Mouse (Mus musculus): Measurements from ENCODE around the gene Chmp6.
A peak's percentile ranks its signal among the peaks of the same experiment; 100 is the strongest.

Chmp6 gene

GRCm38 (mm10) chr11:119939073-119939710, 26.0 kb downstream of the Chmp6 start:
- DNase-seq, result peak; percentile 74 to 83

- peak in 1 of 2 experiments; percentile 54 for DNase-seq
These were observed 26.5 kb downstream of the Chmp6 start for GRCm38 (mm10) chr11:119939711-119940106.

- no peak for DNase-seq
These were observed 26.9 kb downstream of the Chmp6 start for GRCm38 (mm10) chr11:119940142-119940541.

GRCm38 (mm10) chr11:119941794-119942193, 28.6 kb downstream of the Chmp6 start:
- no peak for DNase-seq

GRCm38 (mm10) chr11:119942201-119942726, 29.0 kb downstream of the Chmp6 start:
- peak; percentile 65 to 70 for DNase-seq

- DNase-seq, result peak; percentile 98
These were observed 29.6 kb downstream of the Chmp6 start, which contains the start of gene Baiap2 for GRCm38 (mm10) chr11:119942727-119943427. Baiap2 (plus strand) TSS chr11:119942763.

- DNase-seq, result peak in 1 of 2 experiments; percentile 51
These were observed 30.3 kb downstream of the Chmp6 start for GRCm38 (mm10) chr11:119943428-119943988.

GRCm38 (mm10) chr11:119945343-119945742, 32.1 kb downstream of the Chmp6 start:
- peak; percentile 50 to 66 for DNase-seq

GRCm38 (mm10) chr11:119947426-119947825, 34.2 kb downstream of the Chmp6 start:
- DNase-seq, result no peak

- DNase-seq, result no peak
These were observed 34.7 kb downstream of the Chmp6 start for GRCm38 (mm10) chr11:119947897-119948296.

GRCm38 (mm10) chr11:119948305-119948704, 35.1 kb downstream of the Chmp6 start:
- no peak for DNase-seq

GRCm38 (mm10) chr11:119948803-119949202, 35.6 kb downstream of the Chmp6 start:
- no peak for DNase-seq

- no peak for DNase-seq
These were observed 37.3 kb downstream of the Chmp6 start for GRCm38 (mm10) chr11:119950535-119950934.

- DNase-seq, result no peak
These were observed 38.1 kb downstream of the Chmp6 start for GRCm38 (mm10) chr11:119951326-119951725.

GRCm38 (mm10) chr11:119952429-119953224, 39.4 kb downstream of the Chmp6 start:
- DNase-seq, result peak; percentile 66 to 73

- DNase-seq, result no peak
These were observed 41.0 kb downstream of the Chmp6 start for GRCm38 (mm10) chr11:119954233-119954632.

- no peak for DNase-seq
These were observed 41.6 kb downstream of the Chmp6 start for GRCm38 (mm10) chr11:119954749-119955337.

GRCm38 (mm10) chr11:119955432-119955831, 42.2 kb downstream of the Chmp6 start:
- no peak for DNase-seq

- DNase-seq, result no peak
These were observed 43.3 kb downstream of the Chmp6 start for GRCm38 (mm10) chr11:119956590-119956989.

GRCm38 (mm10) chr11:119958856-119959255, 45.6 kb downstream of the Chmp6 start:
- no peak for DNase-seq

GRCm38 (mm10) chr11:119959714-119960113, 46.5 kb downstream of the Chmp6 start:
- no peak for DNase-seq

- no peak for DNase-seq
These were observed 47.4 kb downstream of the Chmp6 start for GRCm38 (mm10) chr11:119960671-119961070.

Data from kidney, adult 8-10 months (tissue).